Mouse (Mus musculus): ENCODE measurements around the gene Lat2. TPM values are rescaled to one million over a fixed set of nuclear protein-coding genes. Genes with fewer than 3 reads are reported as not detected.
A peak's percentile ranks its signal among the peaks of the same experiment; 100 is the strongest.

The Lat2 gene
- polyA plus RNA-seq, 1 experiment: not detected

DNA sequence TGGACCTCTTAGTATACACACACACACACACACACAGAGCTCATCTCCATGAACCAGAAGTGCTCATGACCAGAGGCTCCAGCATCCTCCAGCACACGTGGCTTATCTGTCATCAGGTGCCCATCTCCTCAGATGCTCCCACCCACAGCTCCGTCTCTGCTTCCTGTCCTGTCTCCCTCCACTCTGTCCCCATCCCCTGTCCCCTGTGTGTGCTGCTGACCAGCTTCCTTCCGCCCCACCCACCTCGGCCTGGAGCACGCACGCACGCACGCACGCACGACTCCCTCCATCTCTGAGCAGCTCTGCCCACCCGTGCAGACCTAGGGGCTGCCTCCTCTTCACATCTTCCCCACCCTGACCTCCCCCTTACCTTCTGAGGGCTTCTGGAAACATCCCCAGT is 10.4 kb downstream of the Lat2 start:
- no peak for TF ChIP-seq POLR2A (IDR thresholded peaks at IDR 0.05; ENCODE audit: insufficient read depth, low read depth, low read length)
- no peak for TF ChIP-seq CTCF (IDR thresholded peaks at IDR 0.05; ENCODE audit: insufficient read depth, low read depth, low read length)
- H3K4me3 ChIP-seq (ENCODE audit: insufficient read depth, low read depth, low read length): no peak overlapping the region
- 94% methylated on average over 11 of the region's 11 CpGs for WGBS

DNA sequence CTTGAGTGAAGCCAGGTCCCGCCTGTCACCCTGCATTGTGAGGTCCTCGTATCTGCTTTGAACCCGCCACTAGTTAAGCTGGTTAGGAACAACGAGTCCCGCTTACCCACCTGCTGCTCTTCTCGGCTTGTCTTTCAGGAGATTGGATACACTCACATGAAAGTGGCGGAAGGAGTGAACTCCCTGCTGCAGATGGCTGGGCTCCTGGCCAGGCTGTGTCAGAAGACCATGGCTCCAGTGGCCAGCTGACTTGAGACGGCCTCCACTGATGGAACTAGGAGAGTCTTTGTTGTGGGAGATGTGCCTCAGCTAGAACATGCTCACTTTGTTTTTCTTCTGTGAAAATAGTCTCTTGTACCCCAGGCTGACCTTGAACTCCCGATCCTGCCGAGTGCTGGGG is 17.1 kb downstream of the Lat2 start:
- Histone ChIP-seq H3K4me1 (ENCODE audit: control insufficient read depth, insufficient read depth, low read length) (peaks cover 6% of the 10 kb centered on the region; the same call in 1 of the 2 replicates), H3K27ac (ENCODE audit: insufficient read depth, low read depth, low read length) (no peak overlapping the region), H3K4me3 (ENCODE audit: insufficient read depth, low read depth, low read length) (no peak overlapping the region)
- WGBS: 52% methylated on average over 10 of the region's 10 CpGs
- TF ChIP-seq CTCF (IDR thresholded peaks at IDR 0.05; ENCODE audit: insufficient read depth, low read depth, low read length) (no peak), POLR2A (IDR thresholded peaks at IDR 0.05; ENCODE audit: insufficient read depth, low read depth, low read length) (no peak)

More for the DNA sequence above, 10.4 kb downstream of the Lat2 start:
- Histone ChIP-seq H3K4me1 (ENCODE audit: control insufficient read depth, insufficient read depth, low read length) (no peaks in the 10 kb centered on the region), H3K27ac (ENCODE audit: insufficient read depth, low read depth, low read length) (no peak overlapping the region)

DNA sequence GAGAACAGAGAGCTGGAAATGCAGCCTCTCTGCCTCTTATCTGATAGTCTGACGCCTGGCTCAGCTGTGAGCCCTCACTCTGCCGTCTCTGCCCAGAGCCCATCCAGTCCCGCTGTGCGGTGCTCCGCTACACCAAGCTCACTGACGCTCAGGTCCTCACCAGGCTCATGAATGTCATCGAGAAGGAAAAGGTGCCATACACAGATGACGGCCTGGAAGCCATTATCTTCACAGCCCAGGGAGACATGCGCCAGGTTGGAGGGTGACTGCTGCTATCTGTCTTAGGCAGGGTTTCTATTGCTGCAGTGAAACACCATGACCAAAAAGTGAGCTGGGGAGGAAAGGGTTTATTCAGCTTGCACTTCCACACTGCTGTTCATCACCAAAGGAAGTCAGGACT is 21.7 kb downstream of the Lat2 start:
- TF ChIP-seq CTCF (IDR thresholded peaks at IDR 0.05; ENCODE audit: insufficient read depth, low read depth, low read length) (no peak), POLR2A (IDR thresholded peaks at IDR 0.05; ENCODE audit: insufficient read depth, low read depth, low read length) (no peak)
- Histone ChIP-seq H3K4me1 (ENCODE audit: control insufficient read depth, insufficient read depth, low read length) (peaks cover 6% of the 10 kb centered on the region; the same call in 1 of the 2 replicates), H3K27ac (ENCODE audit: insufficient read depth, low read depth, low read length) (no peak overlapping the region), H3K4me3 (ENCODE audit: insufficient read depth, low read depth, low read length) (no peak overlapping the region)
- WGBS: 92% methylated on average over 9 of the region's 9 CpGs

DNA sequence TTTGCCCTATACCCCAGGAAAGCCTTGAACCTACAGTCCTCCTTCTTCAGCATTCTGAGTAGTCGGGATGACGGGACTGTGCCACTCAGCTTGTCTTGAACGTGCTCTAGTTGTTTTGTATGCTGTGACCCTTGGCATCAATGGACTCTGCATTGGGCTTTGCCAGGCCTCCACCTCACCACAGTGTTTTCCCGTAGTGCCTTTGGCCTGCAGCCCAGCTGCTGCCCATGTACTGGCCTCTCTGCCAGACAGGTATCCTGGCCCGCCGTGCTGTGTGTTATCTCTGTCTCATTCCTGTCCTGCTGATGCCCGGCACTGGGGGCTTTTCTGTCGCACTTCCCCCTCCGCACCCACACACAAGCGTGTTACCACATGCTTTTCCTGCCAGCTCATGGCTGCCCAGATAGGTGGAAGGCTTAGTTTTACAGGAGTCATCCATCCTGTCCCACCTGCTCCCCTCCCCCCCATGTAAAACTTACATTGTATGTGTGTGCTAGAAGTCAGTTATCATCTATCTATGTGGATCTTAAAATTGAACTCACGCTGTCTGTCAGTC is 22.7 kb downstream of the Lat2 start:
- Histone ChIP-seq H3K27ac (ENCODE audit: insufficient read depth, low read depth, low read length) (no peak overlapping the region), H3K4me1 (ENCODE audit: control insufficient read depth, insufficient read depth, low read length) (0 out of 2 replicates have a peak, but pooled peaks cover under 1% of the 10 kb centered on the region), H3K4me3 (ENCODE audit: insufficient read depth, low read depth, low read length) (no peak overlapping the region)
- WGBS: 87% methylated on average over 11 of the region's 11 CpGs
- TF ChIP-seq POLR2A (IDR thresholded peaks at IDR 0.05; ENCODE audit: insufficient read depth, low read depth, low read length): no peak
- no peak for TF ChIP-seq CTCF (IDR thresholded peaks at IDR 0.05; ENCODE audit: insufficient read depth, low read depth, low read length)

DNA sequence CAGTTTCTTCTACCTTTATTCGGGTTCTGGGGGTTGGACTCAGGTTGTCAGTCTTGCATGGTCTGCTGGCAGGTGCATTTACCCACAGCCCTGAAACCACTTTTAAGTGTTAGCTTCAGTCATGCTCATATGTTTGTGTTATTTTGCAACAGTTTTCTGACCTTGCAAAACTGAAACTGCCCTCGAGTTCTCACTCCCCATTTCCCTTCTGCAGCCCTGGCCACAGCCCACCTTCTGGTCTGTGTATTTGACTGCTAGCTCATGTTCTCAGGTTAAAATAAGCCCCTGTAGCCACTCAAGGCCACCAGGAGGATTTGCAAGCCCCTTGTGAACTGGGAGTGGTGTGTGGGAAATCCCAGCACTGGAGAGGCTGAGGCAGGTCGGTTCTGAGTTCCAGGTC is 24.9 kb downstream of the Lat2 start:
- WGBS: 93% methylated on average over 3 of the region's 3 CpGs
- no peak overlapping the region for H3K27ac ChIP-seq (ENCODE audit: insufficient read depth, low read depth, low read length)
- no peaks in the 10 kb centered on the region for H3K4me1 ChIP-seq (ENCODE audit: control insufficient read depth, insufficient read depth, low read length)
- no peak overlapping the region for H3K4me3 ChIP-seq (ENCODE audit: insufficient read depth, low read depth, low read length)
- TF ChIP-seq POLR2A (IDR thresholded peaks at IDR 0.05; ENCODE audit: insufficient read depth, low read depth, low read length) (no peak), CTCF (IDR thresholded peaks at IDR 0.05; ENCODE audit: insufficient read depth, low read depth, low read length) (no peak)

DNA sequence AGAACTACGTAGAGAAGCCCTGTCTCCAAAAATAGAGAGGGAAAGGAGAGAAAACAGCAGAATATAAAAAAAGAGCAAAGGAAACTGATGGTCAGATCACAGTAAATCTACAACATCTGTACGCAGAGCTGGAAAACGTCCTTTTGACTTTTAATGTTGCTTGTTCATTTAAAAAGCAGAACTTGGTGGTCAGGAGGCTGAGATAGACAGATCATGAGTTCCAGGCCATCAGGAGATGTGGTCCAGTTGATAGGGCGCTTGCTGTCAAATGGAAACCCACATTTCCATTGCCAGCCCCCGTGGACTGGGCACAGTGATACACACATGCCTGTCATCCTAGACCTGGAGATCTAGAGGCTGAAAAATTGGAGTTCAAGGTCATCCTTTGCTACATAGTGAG is 30.0 kb downstream of the Lat2 start:
- TF ChIP-seq POLR2A (IDR thresholded peaks at IDR 0.05; ENCODE audit: insufficient read depth, low read depth, low read length): no peak
- no peak for TF ChIP-seq CTCF (IDR thresholded peaks at IDR 0.05; ENCODE audit: insufficient read depth, low read depth, low read length)
- 90% methylated on average over 5 of the region's 5 CpGs for WGBS

DNA sequence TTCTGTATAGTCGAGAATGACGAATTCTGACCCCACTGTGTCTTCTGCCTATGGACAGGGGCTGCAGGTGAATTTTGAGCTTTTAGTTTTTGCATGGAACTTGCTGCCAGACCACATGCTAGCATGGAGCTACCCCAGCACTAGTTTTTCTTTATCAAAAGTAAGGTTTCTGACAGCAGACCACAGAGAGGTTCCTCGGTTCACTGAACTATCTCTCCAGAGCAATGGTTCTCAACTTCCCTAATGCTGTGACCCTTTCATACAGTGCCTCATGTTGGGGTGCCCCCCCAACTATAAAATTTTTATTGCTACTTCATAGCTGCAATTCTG is 31.0 kb downstream of the Lat2 start:
- no peak for TF ChIP-seq POLR2A (IDR thresholded peaks at IDR 0.05; ENCODE audit: insufficient read depth, low read depth, low read length)
- no peak for TF ChIP-seq CTCF (IDR thresholded peaks at IDR 0.05; ENCODE audit: insufficient read depth, low read depth, low read length)
- Histone ChIP-seq H3K4me1 (ENCODE audit: control insufficient read depth, insufficient read depth, low read length) (peaks cover 3% of the 10 kb centered on the region), H3K27ac (ENCODE audit: insufficient read depth, low read depth, low read length) (no peak overlapping the region), H3K4me3 (ENCODE audit: insufficient read depth, low read depth, low read length) (no peak overlapping the region)
- WGBS: 46% methylated on average over 3 of the region's 3 CpGs

More for the DNA sequence above, 30.0 kb downstream of the Lat2 start:
- Histone ChIP-seq H3K4me3 (ENCODE audit: insufficient read depth, low read depth, low read length) (no peak overlapping the region), H3K4me1 (ENCODE audit: control insufficient read depth, insufficient read depth, low read length) (peaks cover 3% of the 10 kb centered on the region), H3K27ac (ENCODE audit: insufficient read depth, low read depth, low read length) (no peak overlapping the region)

DNA sequence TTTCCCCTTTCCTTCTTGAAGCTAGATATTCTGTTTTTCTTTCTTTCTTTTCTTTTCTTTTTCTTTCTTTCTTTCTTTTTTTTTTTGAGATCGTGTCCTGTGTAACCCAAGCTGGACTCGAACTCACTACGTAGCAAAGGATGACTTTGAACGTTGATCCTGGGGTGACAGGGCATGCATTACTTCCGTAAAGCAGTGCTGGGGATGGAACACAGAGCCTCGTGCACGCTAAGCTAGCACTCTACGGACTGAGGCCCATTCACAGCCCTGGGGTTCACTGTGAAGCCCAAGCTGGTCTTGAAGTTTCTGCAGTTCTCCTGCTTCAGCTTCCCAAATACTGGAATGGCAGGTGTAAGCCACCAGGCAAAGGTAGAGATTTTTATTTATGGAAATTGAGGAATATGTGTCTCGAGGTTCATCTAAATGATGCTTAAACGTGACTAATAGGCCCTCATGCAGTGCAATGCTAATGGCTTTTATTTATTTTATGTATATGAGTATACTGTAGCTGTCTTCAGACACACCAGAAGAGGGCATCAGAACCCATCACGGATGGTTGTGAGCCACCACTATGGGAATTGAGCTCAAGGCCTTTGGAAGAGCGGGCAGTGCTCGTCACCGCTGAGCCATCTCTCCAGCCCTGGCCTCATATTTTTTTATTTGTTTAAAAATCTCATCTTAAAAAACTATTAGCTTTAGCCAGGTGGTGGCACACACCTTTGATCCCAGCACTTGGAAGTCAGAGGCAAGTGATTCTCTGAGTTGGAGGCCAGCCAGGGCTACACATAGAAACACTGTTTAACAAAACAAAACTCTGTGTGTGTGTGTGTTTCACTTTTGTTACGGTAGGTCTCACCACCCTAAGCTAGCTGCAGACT is 31.6 kb downstream of the Lat2 start:
- WGBS: 21% methylated on average over 15 of the region's 15 CpGs
- TF ChIP-seq CTCF (IDR thresholded peaks at IDR 0.05; ENCODE audit: insufficient read depth, low read depth, low read length) (no peak), POLR2A (IDR thresholded peaks at IDR 0.05; ENCODE audit: insufficient read depth, low read depth, low read length) (no peak)
- Histone ChIP-seq H3K4me3 (ENCODE audit: insufficient read depth, low read depth, low read length) (peak overlapping the region; percentile 91), H3K27ac (ENCODE audit: insufficient read depth, low read depth, low read length) (no peak overlapping the region), H3K4me1 (ENCODE audit: control insufficient read depth, insufficient read depth, low read length) (peaks cover 3% of the 10 kb centered on the region)

DNA sequence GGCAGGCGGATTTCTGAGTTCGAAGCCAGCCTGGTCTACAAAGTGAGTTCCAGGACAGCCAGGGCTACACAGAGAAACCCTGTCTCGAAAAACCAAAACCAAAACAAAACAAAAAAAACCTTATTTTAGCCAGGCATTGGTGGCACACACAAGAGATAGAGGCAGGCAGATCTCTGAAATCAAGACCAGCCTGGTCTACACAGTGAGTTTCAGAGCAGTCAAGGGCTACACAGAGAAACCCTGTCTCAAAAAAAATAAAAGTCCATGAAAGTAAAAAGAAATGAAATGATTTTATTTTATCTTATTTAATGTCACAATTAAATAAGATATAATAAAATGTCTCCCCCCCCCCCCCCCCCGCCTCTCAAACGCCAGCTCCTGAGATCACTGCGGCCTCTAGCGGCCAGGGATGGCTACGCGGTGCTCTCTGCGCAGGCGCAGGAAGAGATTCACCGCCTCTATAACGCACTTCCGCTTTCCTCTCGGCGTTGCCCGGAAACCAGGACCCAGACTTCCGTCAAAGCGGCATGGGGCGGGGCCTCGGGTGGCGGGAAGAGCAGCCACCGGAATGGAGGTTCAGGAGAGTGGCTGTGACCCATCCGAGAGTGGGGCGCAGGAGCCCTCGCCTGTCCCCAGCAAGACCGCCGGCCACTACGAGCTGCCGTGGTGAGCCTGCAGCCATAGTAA is 32.5 kb downstream of the Lat2 start:
- H3K4me1 ChIP-seq (ENCODE audit: control insufficient read depth, insufficient read depth, low read length): peaks cover 3% of the 10 kb centered on the region
- H3K27ac ChIP-seq (ENCODE audit: insufficient read depth, low read depth, low read length): no peak overlapping the region
- whole genome bisulfite sequencing: 7% methylated on average over 30 of the region's 30 CpGs
- H3K4me3 ChIP-seq (ENCODE audit: insufficient read depth, low read depth, low read length): peak overlapping the region; percentile 91
- TF ChIP-seq POLR2A (IDR thresholded peaks at IDR 0.05; ENCODE audit: insufficient read depth, low read depth, low read length) (0 out of 2 replicates have a peak, but pooled peaks have one; percentile 32), CTCF (IDR thresholded peaks at IDR 0.05; ENCODE audit: insufficient read depth, low read depth, low read length) (peak; percentile 75)
